Mouse (Mus musculus) stomach, postnatal 0 days (tissue): ENCODE measurements around the gene Map4k5.
A peak's percentile ranks its signal among the peaks of the same experiment; 100 is the strongest.

ENCODE experiments used
- CTCF ChIP-seq: IDR thresholded peaks from 2 replicates; pipeline ENCODE4 v1.5.1; 2016; ENCODE audit warnings: antibody characterized with exemption, low read depth, mild to moderate bottlenecking, moderate library complexity
- EP300 ChIP-seq: optimal IDR thresholded peaks from 2 replicates; pipeline ENCODE3; 2016; ENCODE audit warnings: antibody characterized with exemption

- TF ChIP-seq CTCF (peak; percentile 53), EP300 (no peak)
Observed at GRCm38 (mm10) chr12:69848083-69848878, 44.7 kb downstream of the Map4k5 start.
